Mouse (Mus musculus): ENCODE measurements at regions not wholly inside any gene's neighbourhood (a gene's known extent, or its start where the extent isn't known, plus 50 kb on each side); places are given as distances from the start of the nearest gene placed in this dataset.

GRCm38 (mm10) chr12:77058596-77059190, 96.7 kb upstream of the Max start:
- in situ Hi-C loops (cut with MseI, MboI): no loop called here

DNA sequence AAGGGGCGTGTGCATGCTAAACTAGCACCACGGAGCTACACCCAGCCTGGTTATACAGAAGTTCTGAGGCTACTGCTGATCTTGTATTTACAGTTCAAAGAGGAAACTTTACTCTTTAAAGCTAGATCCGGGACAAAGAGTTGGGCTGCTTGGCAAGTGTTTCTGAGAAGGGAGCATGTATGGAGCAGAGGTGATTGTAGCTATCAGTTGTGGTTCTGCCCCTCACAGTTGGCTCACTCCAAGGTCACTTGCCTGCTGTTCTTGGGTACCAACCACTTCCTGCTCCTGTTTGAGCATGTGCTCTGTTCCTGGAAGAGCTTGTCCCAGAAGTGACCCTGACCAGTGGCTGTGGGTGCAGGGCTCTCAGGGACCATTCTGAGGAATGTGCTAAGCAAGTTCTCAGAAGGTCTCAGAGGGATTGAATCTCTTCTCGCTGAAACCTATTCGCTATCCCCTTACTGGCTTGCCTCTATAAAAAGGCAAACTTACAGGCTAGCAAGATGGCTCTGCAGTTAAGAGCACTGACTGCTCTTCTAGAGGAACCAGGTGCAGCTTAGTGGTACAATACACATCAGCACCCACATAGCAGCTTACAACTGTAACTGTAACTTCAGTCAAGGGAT, 94.9 kb upstream of the Max start:
- in situ Hi-C loops (cut with MseI, MboI): no loop called here

DNA sequence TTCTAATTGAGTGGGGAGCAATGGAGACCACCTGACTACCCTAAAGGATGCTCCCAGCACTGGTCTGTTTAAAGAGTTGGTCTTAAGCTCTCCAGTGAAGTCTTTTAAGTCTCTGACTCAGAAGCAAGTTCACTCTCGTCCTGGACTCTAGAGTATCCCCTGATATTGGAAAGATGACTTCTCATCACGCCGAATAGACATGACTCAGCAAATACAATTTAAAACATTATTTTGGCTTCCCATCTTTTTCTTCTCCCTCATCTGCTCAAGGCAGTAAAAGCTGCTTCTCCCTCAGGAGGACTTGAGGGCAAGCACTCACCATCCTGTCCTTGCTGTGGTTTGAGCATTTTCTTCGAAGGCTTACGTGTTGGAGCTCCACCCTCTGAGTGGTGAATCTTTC, 92.7 kb upstream of the Max start:
- in situ Hi-C loops (cut with MseI, MboI): no loop called here

DNA sequence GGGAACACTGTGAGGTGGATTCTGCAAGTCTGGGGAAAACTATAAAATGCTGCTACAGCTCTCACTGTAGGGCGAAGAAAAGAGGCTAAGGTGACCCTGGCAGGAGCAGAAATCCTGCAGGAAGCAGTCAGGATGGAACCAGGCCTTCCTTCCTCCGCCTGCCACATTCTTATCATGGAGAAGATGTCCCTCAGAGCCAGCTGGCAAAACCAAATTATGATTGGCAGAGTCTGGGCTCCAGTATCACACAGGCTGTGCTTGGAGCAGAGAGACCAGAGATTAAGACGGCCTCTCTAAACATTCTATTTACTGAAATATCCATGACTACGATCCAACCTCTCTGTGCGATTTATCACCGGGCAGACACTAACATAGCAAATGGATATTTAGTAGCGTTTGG, 92.2 kb upstream of the Max start:
- in situ Hi-C loops (cut with MseI, MboI): no loop called here

GRCm38 (mm10) chr12:77052853-77053252, 90.9 kb upstream of the Max start:
- in situ Hi-C loops (cut with MseI, MboI): no loop called here

GRCm38 (mm10) chr12:77048380-77048779, 86.4 kb upstream of the Max start:
- in situ Hi-C loops (cut with MseI, MboI): loop anchor here in 1 of 2 experiments (10.0 kb wide), 1 partner anchor 186 kb away; the partner anchor contains the start of gene Fut8

- in situ Hi-C loops (cut with MseI, MboI): loop anchor here in 1 of 2 experiments (10.0 kb wide), 1 partner anchor 188 kb away; the partner anchor contains the start of gene Fut8
Observed at GRCm38 (mm10) chr12:77047273-77047672, 85.3 kb upstream of the Max start.

GRCm38 (mm10) chr12:77045956-77046355, 84.0 kb upstream of the Max start:
- in situ Hi-C loops (cut with MseI, MboI): loop anchor here in 1 of 2 experiments (10.0 kb wide), 1 partner anchor 189 kb away; the partner anchor contains the start of gene Fut8

DNA sequence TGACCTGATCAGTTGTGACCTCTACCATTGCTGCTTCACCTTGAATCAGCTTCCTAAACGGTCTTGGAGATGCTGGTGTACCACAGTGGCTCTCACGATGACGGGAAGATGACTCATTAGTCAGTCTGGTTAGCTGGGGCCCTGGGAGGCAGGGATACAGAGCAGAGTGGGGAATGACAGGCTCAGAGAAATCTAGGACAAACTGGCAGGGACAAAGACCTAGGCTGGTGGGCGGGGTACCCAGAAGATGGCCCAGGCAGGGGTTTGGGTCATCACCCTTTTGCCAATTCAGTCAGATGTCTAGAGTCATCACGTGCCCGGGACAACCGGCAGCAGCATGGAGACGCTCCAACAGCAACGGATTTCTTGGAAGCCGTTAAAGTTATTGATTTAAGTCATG, 83.4 kb upstream of the Max start:
- in situ Hi-C loops (cut with MseI, MboI): loop anchor here in 1 of 2 experiments (10.0 kb wide), 1 partner anchor 189 kb away; the partner anchor contains the start of gene Fut8

DNA sequence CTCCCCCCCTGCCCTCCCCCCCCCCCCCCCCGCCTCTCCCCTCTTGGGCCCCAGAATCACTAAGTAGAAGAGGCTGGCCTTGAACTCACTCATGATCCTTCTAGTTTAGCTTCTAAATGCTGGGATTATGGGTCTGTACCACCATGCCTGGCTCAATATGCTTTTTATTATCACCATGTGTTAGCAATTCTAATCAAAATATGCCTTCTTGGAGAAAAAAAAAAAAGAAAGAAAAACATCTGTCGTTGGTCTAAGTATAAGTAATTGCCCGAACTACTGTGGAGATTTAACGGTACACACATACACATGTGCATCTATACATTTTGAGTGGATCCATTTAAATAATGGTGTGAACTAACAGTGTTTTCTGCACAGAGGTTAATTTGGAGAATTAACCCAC, 80.4 kb upstream of the Max start:
- in situ Hi-C loops (cut with MseI, MboI): loop anchor here in 1 of 2 experiments (10.0 kb wide), 1 partner anchor 192 kb away; the partner anchor contains the start of gene Fut8

DNA sequence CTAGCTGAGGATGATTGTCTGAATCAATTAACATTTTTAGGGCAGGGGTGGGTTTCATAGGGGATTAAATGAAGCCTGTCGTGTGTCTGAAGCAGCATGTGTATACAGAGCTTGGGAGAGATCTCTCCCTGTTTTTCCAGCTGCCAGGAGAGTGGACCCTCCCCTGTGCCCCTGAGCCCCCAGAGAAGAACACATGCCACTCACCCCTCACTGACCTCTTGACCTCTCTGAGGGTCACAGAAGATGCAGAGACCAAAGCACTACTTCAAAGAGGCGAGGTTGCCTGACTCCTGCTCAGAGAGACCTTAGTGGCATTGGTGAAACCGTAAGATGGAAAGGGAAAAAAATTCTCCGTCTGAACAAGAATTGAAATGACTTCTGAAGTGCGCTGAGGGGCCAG, 79.1 kb upstream of the Max start:
- in situ Hi-C loops (cut with MseI, MboI): loop anchor here in 1 of 2 experiments (10.0 kb wide), 1 partner anchor 194 kb away; the partner anchor contains the start of gene Fut8

GRCm38 (mm10) chr12:77039953-77040305, 77.9 kb upstream of the Max start:
- in situ Hi-C loops (cut with MseI, MboI): loop anchor here in 1 of 2 experiments (10.0 kb wide), 1 partner anchor 195 kb away; the partner anchor contains the start of gene Fut8

GRCm38 (mm10) chr12:77039295-77039952, 77.4 kb upstream of the Max start:
- in situ Hi-C loops (cut with MseI, MboI): no loop called here

DNA sequence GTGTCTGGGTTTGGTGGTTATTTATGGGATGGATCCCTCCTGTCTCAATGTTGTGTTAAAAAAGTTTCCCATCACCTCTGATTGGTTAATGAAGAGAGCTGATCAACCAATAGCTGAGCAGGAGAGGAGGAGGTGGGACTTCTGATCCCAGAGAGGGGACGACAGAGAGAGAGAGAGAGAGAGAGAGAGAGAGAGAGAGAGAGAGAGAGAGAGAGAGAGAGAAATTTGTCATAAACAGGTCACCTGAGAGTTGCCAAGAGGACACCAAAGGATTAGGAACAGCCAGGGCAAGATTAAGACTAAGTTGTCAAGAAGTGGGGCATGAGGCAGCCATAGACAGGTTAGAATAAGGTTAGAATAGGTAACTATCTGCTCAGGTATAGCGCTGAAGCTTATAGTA, 73.7 kb upstream of the Max start:
- in situ Hi-C loops (cut with MseI, MboI): no loop called here

GRCm38 (mm10) chr12:77031448-77031847, 69.4 kb upstream of the Max start:
- in situ Hi-C loops (cut with MseI, MboI): no loop called here

DNA sequence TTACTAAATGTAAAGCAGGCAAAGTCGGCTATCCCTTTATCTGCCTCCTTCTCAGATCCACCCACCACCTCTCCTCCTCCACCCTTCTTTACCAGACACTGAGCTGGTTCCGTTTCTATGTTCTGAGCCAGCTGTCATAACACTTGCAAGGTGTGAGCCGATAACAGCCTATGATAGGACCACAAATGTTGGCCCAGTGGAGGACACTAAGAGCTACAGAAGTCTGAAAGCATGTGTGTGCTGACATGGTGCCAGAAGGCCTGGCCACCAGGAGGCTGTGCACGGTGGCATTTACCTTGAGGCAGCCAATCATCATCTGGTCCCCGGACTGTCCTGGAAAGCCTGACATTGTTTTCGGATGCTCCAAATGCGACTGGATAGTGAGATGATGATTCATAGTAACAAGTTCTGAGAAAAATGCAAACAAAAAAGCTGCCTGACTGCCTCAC, 63.5 kb upstream of the Max start:
- in situ Hi-C loops (cut with MseI, MboI): no loop called here

DNA sequence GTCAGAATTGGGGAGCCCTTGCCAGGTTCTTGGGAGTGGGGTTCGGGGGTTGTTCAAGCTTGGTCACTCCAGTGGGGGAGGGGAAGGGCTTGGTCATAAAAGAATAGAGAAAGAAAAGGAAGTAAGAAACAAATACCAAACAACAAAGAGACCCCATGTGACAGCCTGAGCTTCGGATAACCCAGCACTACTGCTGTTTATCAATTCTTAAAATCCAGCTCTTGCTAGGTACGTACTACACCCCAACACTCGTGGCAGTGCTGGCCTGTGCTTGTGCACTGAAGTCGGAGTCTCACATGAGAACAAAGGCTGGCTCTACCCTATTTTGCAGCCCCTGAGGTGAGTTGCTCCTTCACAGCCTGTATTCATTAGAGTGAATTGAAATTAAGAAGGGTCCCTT, 60.5 kb upstream of the Max start:
- in situ Hi-C loops (cut with MseI, MboI): loop anchor here in 1 of 2 experiments (25.0 kb wide), 1 partner anchor 540 kb away; no protein-coding TSS in a partner anchor

DNA sequence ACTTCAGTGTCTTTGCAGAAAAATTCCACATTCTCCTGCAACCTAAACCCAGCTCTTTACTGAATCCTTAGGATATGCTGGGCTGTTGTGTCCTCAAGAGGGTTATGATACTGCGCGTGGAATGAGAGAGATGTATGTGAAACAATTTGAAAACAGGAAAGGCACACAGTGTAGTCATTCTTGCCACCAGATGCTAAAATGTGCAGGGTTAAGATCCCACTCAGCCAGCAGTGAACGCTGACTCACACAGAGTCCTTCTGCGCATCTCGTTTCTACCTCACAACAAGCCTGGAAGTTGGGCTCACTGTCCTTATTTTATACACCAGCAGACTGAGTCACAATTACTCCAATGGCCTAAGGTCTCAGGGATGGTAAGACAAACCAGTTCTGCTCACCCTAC, 59.9 kb upstream of the Max start:
- in situ Hi-C loops (cut with MseI, MboI): loop anchor here in 1 of 2 experiments (25.0 kb wide), 1 partner anchor 540 kb away; no protein-coding TSS in a partner anchor

DNA sequence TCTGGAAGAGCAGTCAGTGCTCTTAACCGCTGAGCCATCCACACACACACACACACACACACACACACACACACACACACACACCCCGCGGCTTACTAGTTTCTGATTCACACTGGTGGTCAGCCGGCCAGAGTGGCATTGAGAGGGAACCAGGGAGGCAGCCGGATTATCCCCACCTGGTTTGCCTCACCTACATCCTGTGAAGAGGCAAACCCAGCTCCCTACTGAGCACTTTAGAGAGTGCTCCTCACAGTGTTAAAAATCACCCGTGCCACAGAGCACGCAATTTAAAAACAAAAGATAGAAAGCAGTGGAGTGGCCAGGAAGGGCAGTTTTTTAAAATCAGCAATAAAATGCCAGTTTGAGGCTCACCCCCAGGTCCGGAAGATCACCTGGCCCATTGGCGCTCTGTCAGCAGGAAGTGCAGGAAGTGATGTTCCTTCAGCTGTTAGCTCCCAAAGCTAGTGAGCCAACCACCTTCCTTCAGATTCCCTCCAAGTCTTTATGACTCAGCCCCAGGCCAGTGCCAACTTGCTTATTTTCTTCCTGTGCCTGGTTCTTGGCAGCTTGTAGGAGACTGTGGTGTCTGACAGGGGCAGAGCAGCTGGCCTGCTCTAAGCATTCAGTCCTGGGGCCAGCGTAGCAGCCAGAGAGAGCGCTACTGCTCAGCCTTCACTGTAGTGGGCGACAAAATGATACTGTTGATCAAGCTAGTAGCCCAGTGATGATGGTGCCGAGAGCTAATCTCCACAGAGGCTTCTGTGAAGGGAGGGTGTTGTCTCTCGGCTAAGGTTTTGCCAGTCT, 57.9 kb upstream of the Max start:
- in situ Hi-C loops (cut with MseI, MboI): loop anchor here in 1 of 2 experiments (25.0 kb wide), 1 partner anchor 542 kb away; no protein-coding TSS in a partner anchor

DNA sequence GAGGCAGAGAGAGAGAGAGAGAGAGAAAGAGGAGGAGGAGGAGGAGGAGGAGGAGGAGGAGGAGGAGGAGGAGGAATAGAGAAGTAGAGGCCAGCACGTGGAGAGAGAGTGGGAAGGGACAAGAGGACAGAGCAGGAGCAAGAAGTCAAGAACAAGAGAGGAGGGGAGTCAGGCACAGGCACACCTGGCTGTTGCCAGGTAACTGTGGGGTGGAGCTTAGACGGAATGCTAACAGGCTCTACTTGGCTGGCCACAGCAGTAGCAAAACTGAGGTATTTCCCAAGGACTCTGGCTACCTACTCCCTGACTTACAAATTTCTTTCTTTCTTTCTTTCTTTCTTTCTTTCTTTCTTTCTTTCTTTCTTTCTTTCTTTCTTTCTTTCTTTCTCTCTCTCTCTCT, 57.1 kb upstream of the Max start:
- in situ Hi-C loops (cut with MseI, MboI): loop anchor here in 1 of 2 experiments (25.0 kb wide), 1 partner anchor 543 kb away; no protein-coding TSS in a partner anchor

DNA sequence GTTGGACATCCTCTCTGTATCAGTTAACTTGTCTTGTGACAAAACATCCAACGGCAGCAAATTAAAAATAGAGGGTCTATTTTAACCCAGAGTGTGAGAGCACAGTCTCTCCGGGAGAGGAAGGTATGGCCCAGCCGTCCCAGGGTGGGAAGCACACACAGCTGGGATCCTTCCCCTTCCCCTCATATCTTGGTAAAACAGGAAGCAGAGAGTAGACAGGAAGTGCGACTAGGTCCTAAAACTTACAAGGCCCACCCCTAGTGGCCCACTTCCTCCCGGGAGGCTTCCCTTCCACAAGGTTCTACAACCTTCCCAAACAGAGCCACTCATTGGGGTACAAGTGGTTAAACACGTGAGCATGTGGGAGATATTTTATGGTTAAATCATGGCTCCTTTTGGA, 56.4 kb upstream of the Max start:
- in situ Hi-C loops (cut with MseI, MboI): loop anchor here in 1 of 2 experiments (25.0 kb wide), 1 partner anchor 544 kb away; no protein-coding TSS in a partner anchor

Data from mouse trophoblast stem cell (cell line).